ENCODE assay signal across 8 mouse cellular contexts in genomic region chr11:11811906-11812480, GRCm38 (mm10). TPM values are rescaled to one million over a fixed set of nuclear protein-coding genes. Genes with fewer than 3 reads are reported as not detected.
A peak's percentile ranks its signal among the peaks of the same experiment; 100 is the strongest.
DNase-seq lines count a peak whose midpoint lies in the region; ATAC-seq and TF ChIP-seq lines count a peak whose summit lies in the region.

No protein-coding gene starts in this region.

- H3K79me2 ChIP-seq in C2C12 (ENCODE audit: control insufficient read depth, insufficient read depth): peaks cover 16% of the 10 kb centered on the region

- no peaks in the 10 kb centered on the region for H3K36me3 ChIP-seq in C2C12 (ENCODE audit: control insufficient read depth, insufficient read depth)
- no peaks in the 10 kb centered on the region for H3K36me3 ChIP-seq in embryonic facial prominence, embryonic 14.5 days (ENCODE audit: control insufficient read depth, insufficient read depth, low read length)
- H3K36me3 ChIP-seq in heart, embryonic 10.5 days: no peaks in the 10 kb centered on the region
- no peaks in the 10 kb centered on the region for H3K36me3 ChIP-seq in kidney, postnatal 0 days (ENCODE audit: insufficient read depth, low read length)
- H3K36me3 ChIP-seq in liver, embryonic 12.5 days: peaks cover 2% of the 10 kb centered on the region; the same call in 1 of the 2 replicates
- no peaks in the 10 kb centered on the region for H3K36me3 ChIP-seq in stomach, postnatal 0 days (ENCODE audit: control insufficient read depth, insufficient read depth, low read length)

- H3K27ac ChIP-seq in embryonic facial prominence, embryonic 14.5 days (replicated peaks; ENCODE audit: low read depth, low read length): no peak overlapping the region
- H3K27ac ChIP-seq in heart, embryonic 10.5 days: peak overlapping the region; percentile 99
- no peak overlapping the region for H3K27ac ChIP-seq in kidney, postnatal 0 days
- H3K27ac ChIP-seq in liver, embryonic 12.5 days: peak overlapping the region; percentile 51; the same call in 1 of the 2 replicates
- H3K27ac ChIP-seq in stomach, postnatal 0 days (replicated peaks): no peak overlapping the region

- TF ChIP-seq CTCF in C2C12 (IDR thresholded peaks at IDR 0.05; ENCODE audit: control insufficient read depth, insufficient read depth, insufficient read length): peak; percentile 85
- peak; percentile 93 for TF ChIP-seq CTCF in kidney, postnatal 0 days (IDR thresholded peaks at IDR 0.05; ENCODE audit: low read depth)
- TF ChIP-seq CTCF in stomach, postnatal 0 days (IDR thresholded peaks at IDR 0.05; ENCODE audit: low read depth): peak; percentile 96

- no peaks in the 10 kb centered on the region for H3K9me3 ChIP-seq in embryonic facial prominence, embryonic 14.5 days (ENCODE audit: control insufficient read depth, low read length)
- no peaks in the 10 kb centered on the region for H3K9me3 ChIP-seq in heart, embryonic 10.5 days
- H3K9me3 ChIP-seq in kidney, postnatal 0 days (replicated peaks; ENCODE audit: low read length): no peaks in the 10 kb centered on the region
- no peaks in the 10 kb centered on the region for H3K9me3 ChIP-seq in liver, embryonic 12.5 days (replicated peaks)
- H3K9me3 ChIP-seq in stomach, postnatal 0 days (ENCODE audit: control insufficient read depth, low read length): no peaks in the 10 kb centered on the region

- peaks cover 9% of the 10 kb centered on the region for H3K4me1 ChIP-seq in embryonic facial prominence, embryonic 14.5 days (ENCODE audit: control insufficient read depth, insufficient read depth, low read length)
- H3K4me1 ChIP-seq in heart, embryonic 10.5 days: peaks cover 43% of the 10 kb centered on the region
- H3K4me1 ChIP-seq in kidney, postnatal 0 days (replicated peaks; ENCODE audit: insufficient read depth, low read length): peaks cover 4% of the 10 kb centered on the region; the same call in 1 of the 2 replicates
- peaks cover 76% of the 10 kb centered on the region for H3K4me1 ChIP-seq in liver, embryonic 12.5 days
- no peaks in the 10 kb centered on the region for H3K4me1 ChIP-seq in stomach, postnatal 0 days (replicated peaks; ENCODE audit: control insufficient read depth, insufficient read depth)

- H3K4me3 ChIP-seq in C2C12 (ENCODE audit: insufficient read depth, poor library complexity, severe bottlenecking): no peak overlapping the region
- H3K4me3 ChIP-seq in embryonic facial prominence, embryonic 14.5 days (ENCODE audit: low read depth, low read length): no peak overlapping the region
- peak overlapping the region; percentile 29; the same call in 1 of the 2 replicates for H3K4me3 ChIP-seq in heart, embryonic 10.5 days
- H3K4me3 ChIP-seq in kidney, postnatal 0 days (replicated peaks; ENCODE audit: low read depth, low read length): no peak overlapping the region
- H3K4me3 ChIP-seq in liver, embryonic 12.5 days: no peak overlapping the region; the same call in 1 of the 2 replicates
- H3K4me3 ChIP-seq in stomach, postnatal 0 days (ENCODE audit: low read depth, low read length): no peak overlapping the region

- DNase-seq in adrenal gland, postnatal 14 days: peak; percentile 86
- peak; percentile 92 for DNase-seq in embryonic facial prominence, embryonic 14.5 days (ENCODE audit: low spot score)
- peak; percentile 95 for DNase-seq in heart, embryonic 10.5 days (ENCODE audit: low spot score)
- DNase-seq in kidney, postnatal 0 days (ENCODE audit: low spot score): peak; percentile 88
- DNase-seq in naive thymus-derived CD4-positive, alpha-beta T cell, adult 2 months (ENCODE audit: low read depth): peak; percentile 87
- DNase-seq in stomach, postnatal 0 days (ENCODE audit: low spot score): peak; percentile 81

- no peak overlapping the region for H3ac ChIP-seq in C2C12 (ENCODE audit: control insufficient read depth, insufficient read length, low read depth)

- H3K9ac ChIP-seq in embryonic facial prominence, embryonic 14.5 days (ENCODE audit: low read depth, low read length): no peak overlapping the region
- H3K9ac ChIP-seq in kidney, postnatal 0 days (ENCODE audit: low read depth, low read length): no peak overlapping the region
- H3K9ac ChIP-seq in liver, embryonic 12.5 days: no peak overlapping the region
- H3K9ac ChIP-seq in stomach, postnatal 0 days (ENCODE audit: low read length): no peak overlapping the region

- peak overlapping the region; percentile 15; the same call in 1 of the 2 replicates for H3K4me2 ChIP-seq in embryonic facial prominence, embryonic 14.5 days (ENCODE audit: low read depth, low read length)
- peak overlapping the region; percentile 31; the same call in 1 of the 2 replicates for H3K4me2 ChIP-seq in kidney, postnatal 0 days (ENCODE audit: low read length)
- H3K4me2 ChIP-seq in liver, embryonic 12.5 days: peak overlapping the region; percentile 42
- H3K4me2 ChIP-seq in stomach, postnatal 0 days (replicated peaks; ENCODE audit: low read depth): peak overlapping the region; percentile 44

- H3K79me3 ChIP-seq in C2C12 (ENCODE audit: low read depth): peaks cover 11% of the 10 kb centered on the region

- no peaks in the 10 kb centered on the region for H3K27me3 ChIP-seq in C2C12 (ENCODE audit: control insufficient read depth, insufficient read depth, insufficient read length)
- no peaks in the 10 kb centered on the region for H3K27me3 ChIP-seq in embryonic facial prominence, embryonic 14.5 days (replicated peaks; ENCODE audit: control insufficient read depth, insufficient read depth, low read length)
- no peaks in the 10 kb centered on the region for H3K27me3 ChIP-seq in heart, embryonic 10.5 days (ENCODE audit: insufficient read depth, poor library complexity, severe bottlenecking)
- H3K27me3 ChIP-seq in kidney, postnatal 0 days (ENCODE audit: insufficient read depth, low read length): no peaks in the 10 kb centered on the region
- 0 out of 2 replicates have a peak, but pooled peaks cover 7% of the 10 kb centered on the region for H3K27me3 ChIP-seq in liver, embryonic 12.5 days (replicated peaks)
- no peaks in the 10 kb centered on the region for H3K27me3 ChIP-seq in stomach, postnatal 0 days (ENCODE audit: control insufficient read depth, insufficient read depth, low read length)

- no peak for ATAC-seq in embryonic facial prominence, embryonic 14.5 days (ENCODE audit: low read depth)
- ATAC-seq in kidney, postnatal 0 days (replicated peaks; ENCODE audit: low FRiP score, low read depth): no peak
- ATAC-seq in liver, embryonic 12.5 days: peak; percentile 55
- 0 out of 2 replicates have a peak, but pooled peaks have one; percentile 24 for ATAC-seq in stomach, postnatal 0 days (ENCODE audit: low FRiP score, low TSS enrichment)

- TF ChIP-seq EP300 in stomach, postnatal 0 days (optimal IDR thresholded peaks at IDR 0.05): no peak

- 21% methylated on average over 9 of the region's 9 CpGs for WGBS in embryonic facial prominence, embryonic 14.5 days
- WGBS in heart, embryonic 10.5 days: 13% methylated on average over 9 of the region's 9 CpGs
- 24% methylated on average over 9 of the region's 9 CpGs for WGBS in kidney, postnatal 0 days
- 4% methylated on average over 9 of the region's 9 CpGs for WGBS in liver, embryonic 12.5 days (ENCODE audit: insufficient replicate concordance)
- 21% methylated on average over 9 of the region's 9 CpGs for WGBS in stomach, postnatal 0 days

TF ChIP-seq in C2C12, 6 proteins besides CTCF, POLR2A, EP300 and RAD21:
- TF ChIP-seq MYOG (IDR thresholded peaks at IDR 0.05; ENCODE audit: control insufficient read depth, extremely low read depth, insufficient read length) (no peak), MYOD1 (IDR thresholded peaks at IDR 0.05; ENCODE audit: control insufficient read depth, insufficient read length, low read depth) (no peak), MAX (IDR thresholded peaks at IDR 0.05) (no peak), USF1 (IDR thresholded peaks at IDR 0.05; ENCODE audit: low read depth) (no peak), FOSL1 (IDR thresholded peaks at IDR 0.05; ENCODE audit: insufficient read depth, low read length, poor library complexity, severe bottlenecking) (no peak), CEBPB (IDR thresholded peaks at IDR 0.05; ENCODE audit: low read depth) (no peak)

RNA-seq across cellular contexts. Expression of gene Fignl1, which starts 3.2 kb away (rescaled TPM):
- polyA plus RNA-seq in C2C12 (2012; fragmentation: generic; extraction: Trizol): 19.3 TPM
- 8.0 and 9.2 TPM in 2 replicates for total RNA-seq in adrenal gland, postnatal 14 days (2021)
- polyA plus RNA-seq in embryonic facial prominence, embryonic 14.5 days (2014; fragmentation: Nextera tagmentation; extraction: Ambion mirVana): 45.5 and 55.6 TPM in 2 replicates
- 94.9 and 96.4 TPM in 2 replicates for polyA plus RNA-seq in heart, embryonic 10.5 days (2016; fragmentation: Nextera tagmentation; extraction: Ambion mirVana)
- 27.8 and 31.8 TPM in 2 replicates for polyA plus RNA-seq in kidney, postnatal 0 days (2015; fragmentation: Nextera tagmentation; extraction: Ambion mirVana)
- 126 and 130 TPM in 2 replicates for polyA plus RNA-seq in liver, embryonic 12.5 days (2016; fragmentation: Nextera tagmentation; extraction: Ambion mirVana)
- 9.5 and 10.5 TPM in 2 replicates for polyA plus RNA-seq in stomach, postnatal 0 days (2015; fragmentation: Nextera tagmentation; extraction: Ambion mirVana)

Comparison
In these comparisons a context has a peak if more than half of its experiments do, and no peak if none do; other contexts are left out.
1. ATAC-seq: peak in liver, embryonic 12.5 days (single experiment) and stomach, postnatal 0 days (single experiment); none in embryonic facial prominence, embryonic 14.5 days (single experiment) and kidney, postnatal 0 days (single experiment).
2. H3K27ac ChIP-seq: peak in heart, embryonic 10.5 days (single experiment) and liver, embryonic 12.5 days (single experiment); none in embryonic facial prominence, embryonic 14.5 days (single experiment), kidney, postnatal 0 days (single experiment) and stomach, postnatal 0 days (single experiment).
3. Peak in every context shown above with its lines, with median percentiles within 50 percentile points of each other: CTCF ChIP-seq, DNase-seq and H3K4me2 ChIP-seq.